Comparison of ENCODE assay signal across 8 mouse cellular contexts in genomic region chr10:111507460-111508211, GRCm38 (mm10). TPM values are rescaled to one million over a fixed set of nuclear protein-coding genes. Genes with fewer than 3 reads are reported as not detected.
DNase-seq lines count a peak whose midpoint lies in the region; ATAC-seq and TF ChIP-seq lines count a peak whose summit lies in the region.

No protein-coding gene starts in this region.

- peaks cover 30% of the 10 kb centered on the region for H3K79me3 ChIP-seq in C2C12 (ENCODE audit: low read depth)

- WGBS in bone marrow, adult 2 months, result 7% methylated on average over 38 of the region's 38 CpGs
- WGBS in forebrain, embryonic 11.5 days, result under 1% methylated on average over 38 of the region's 38 CpGs
- under 1% methylated on average over 35 of the region's 38 CpGs for WGBS in heart, postnatal 0 days
- WGBS in liver, embryonic 16.5 days (ENCODE audit: insufficient replicate concordance), result 3% methylated on average over 38 of the region's 38 CpGs
- 1% methylated on average over 38 of the region's 38 CpGs for WGBS in neural tube, embryonic 12.5 days

- H3K4me2 ChIP-seq in forebrain, embryonic 11.5 days (ENCODE audit: low read depth, low read length, severe bottlenecking), result peak overlapping the region; percentile 95
- peak overlapping the region; percentile 91 for H3K4me2 ChIP-seq in heart, postnatal 0 days (ENCODE audit: low read depth, low read length)
- H3K4me2 ChIP-seq in liver, embryonic 16.5 days (ENCODE audit: low read depth, low read length), result peak overlapping the region; percentile 93
- H3K4me2 ChIP-seq in neural tube, embryonic 12.5 days (replicated peaks), result peak overlapping the region; percentile 86

- peak overlapping the region; percentile 91 for H3ac ChIP-seq in C2C12 (ENCODE audit: control insufficient read depth, insufficient read length, low read depth)

- no peak overlapping the region for H3K27ac ChIP-seq in bone marrow, adult 2 months (ENCODE audit: control insufficient read depth, insufficient read depth, low read depth, low read length, poor library complexity)
- H3K27ac ChIP-seq in forebrain, embryonic 11.5 days (ENCODE audit: low read depth, low read length), result no peak overlapping the region
- peak overlapping the region; percentile 93 for H3K27ac ChIP-seq in heart, postnatal 0 days (ENCODE audit: low read depth)
- H3K27ac ChIP-seq in liver, embryonic 16.5 days (ENCODE audit: low read length), result no peak overlapping the region
- H3K27ac ChIP-seq in neural tube, embryonic 12.5 days, result peak overlapping the region; percentile 93; the same call in 1 of the 2 replicates
- H3K27ac ChIP-seq in testis, adult 2 months (ENCODE audit: control insufficient read depth, insufficient read depth, low read depth, low read length), result no peak overlapping the region

- H3K27me3 ChIP-seq in C2C12 (ENCODE audit: control insufficient read depth, insufficient read depth, insufficient read length), result no peaks in the 10 kb centered on the region
- H3K27me3 ChIP-seq in forebrain, embryonic 11.5 days (ENCODE audit: control insufficient read depth, insufficient read depth, low read length), result no peaks in the 10 kb centered on the region
- H3K27me3 ChIP-seq in heart, postnatal 0 days (ENCODE audit: control insufficient read depth, insufficient read depth, low read length), result no peaks in the 10 kb centered on the region
- H3K27me3 ChIP-seq in liver, embryonic 16.5 days (ENCODE audit: control insufficient read depth, insufficient read depth, low read depth, low read length), result peaks cover 29% of the 10 kb centered on the region
- no peaks in the 10 kb centered on the region for H3K27me3 ChIP-seq in neural tube, embryonic 12.5 days (replicated peaks)
- H3K27me3 ChIP-seq in testis, adult 2 months (ENCODE audit: control insufficient read depth, insufficient read depth, low read length), result 0 out of 2 replicates have a peak, but pooled peaks cover 2% of the 10 kb centered on the region

- TF ChIP-seq EP300 in heart, postnatal 0 days (IDR thresholded peaks at IDR 0.05; ENCODE audit: low read depth), result no peak

- no peaks in the 10 kb centered on the region; the same call in 1 of the 2 replicates for H3K4me1 ChIP-seq in bone marrow, adult 2 months (ENCODE audit: control insufficient read depth, insufficient read depth, low read length)
- 0 out of 2 replicates have a peak, but pooled peaks cover 2% of the 10 kb centered on the region for H3K4me1 ChIP-seq in forebrain, embryonic 11.5 days (replicated peaks; ENCODE audit: control insufficient read depth, insufficient read depth, low read length)
- peaks cover 18% of the 10 kb centered on the region for H3K4me1 ChIP-seq in heart, postnatal 0 days (ENCODE audit: control insufficient read depth, insufficient read depth)
- H3K4me1 ChIP-seq in liver, embryonic 16.5 days (ENCODE audit: control insufficient read depth, low read depth, low read length), result peaks cover 15% of the 10 kb centered on the region
- H3K4me1 ChIP-seq in neural tube, embryonic 12.5 days, result peaks cover 14% of the 10 kb centered on the region
- H3K4me1 ChIP-seq in testis, adult 2 months (ENCODE audit: control insufficient read depth, insufficient read depth, low read length), result peaks cover 18% of the 10 kb centered on the region

- TF ChIP-seq CTCF in C2C12 (IDR thresholded peaks at IDR 0.05; ENCODE audit: control insufficient read depth, insufficient read depth, insufficient read length), result peak; percentile 41
- TF ChIP-seq CTCF in bone marrow, adult 2 months (IDR thresholded peaks at IDR 0.05; ENCODE audit: control insufficient read depth, insufficient read depth, low read length), result peak; percentile 37; the same call in 1 of the 2 replicates
- peak; percentile 53 for TF ChIP-seq CTCF in heart, postnatal 0 days (IDR thresholded peaks at IDR 0.05; ENCODE audit: low read depth)
- no peak for TF ChIP-seq CTCF in testis, adult 2 months (IDR thresholded peaks at IDR 0.05; ENCODE audit: control insufficient read depth, insufficient read depth, insufficient replicate concordance, low read depth, low read length)

- H3K4me3 ChIP-seq in C2C12 (ENCODE audit: insufficient read depth, poor library complexity, severe bottlenecking), result peak overlapping the region; percentile 94
- peak overlapping the region; percentile 93 for H3K4me3 ChIP-seq in bone marrow, adult 2 months (replicated peaks; ENCODE audit: control insufficient read depth, low read depth, low read length)
- peak overlapping the region; percentile 68 for H3K4me3 ChIP-seq in forebrain, embryonic 11.5 days (ENCODE audit: low read depth, low read length)
- H3K4me3 ChIP-seq in heart, postnatal 0 days (ENCODE audit: low read depth, low read length), result peak overlapping the region; percentile 86
- peak overlapping the region; percentile 76 for H3K4me3 ChIP-seq in liver, embryonic 16.5 days (ENCODE audit: low read depth, low read length)
- peak overlapping the region; percentile 82 for H3K4me3 ChIP-seq in neural tube, embryonic 12.5 days
- peak overlapping the region; percentile 74 for H3K4me3 ChIP-seq in testis, adult 2 months (ENCODE audit: control insufficient read depth, low read depth, low read length)

- TF ChIP-seq POLR2A in bone marrow, adult 2 months (IDR thresholded peaks at IDR 0.05; ENCODE audit: borderline replicate concordance, control insufficient read depth, low read depth, low read length), result no peak
- no peak for TF ChIP-seq POLR2A in testis, adult 2 months (IDR thresholded peaks at IDR 0.05; ENCODE audit: control insufficient read depth, low read depth, low read length)

- no peaks in the 10 kb centered on the region for H3K9me3 ChIP-seq in forebrain, embryonic 11.5 days (ENCODE audit: control insufficient read depth, low read length)
- no peaks in the 10 kb centered on the region for H3K9me3 ChIP-seq in heart, postnatal 0 days (replicated peaks; ENCODE audit: control insufficient read depth, low read length)
- H3K9me3 ChIP-seq in liver, embryonic 16.5 days (replicated peaks; ENCODE audit: control insufficient read depth, low read length), result no peaks in the 10 kb centered on the region
- H3K9me3 ChIP-seq in neural tube, embryonic 12.5 days, result no peaks in the 10 kb centered on the region

- ATAC-seq in forebrain, embryonic 11.5 days (replicated peaks; ENCODE audit: low FRiP score), result peak; percentile 25; the same call in 1 of the 2 replicates
- ATAC-seq in heart, postnatal 0 days (ENCODE audit: insufficient read depth, low read depth), result no peak
- ATAC-seq in liver, embryonic 16.5 days (ENCODE audit: low read depth), result no peak
- no peak for ATAC-seq in neural tube, embryonic 12.5 days (ENCODE audit: low FRiP score, low read depth)

- H3K36me3 ChIP-seq in C2C12 (ENCODE audit: control insufficient read depth, insufficient read depth), result peaks cover 31% of the 10 kb centered on the region
- H3K36me3 ChIP-seq in forebrain, embryonic 11.5 days (ENCODE audit: control insufficient read depth, insufficient read depth, low read length), result no peaks in the 10 kb centered on the region
- no peaks in the 10 kb centered on the region for H3K36me3 ChIP-seq in heart, postnatal 0 days (replicated peaks; ENCODE audit: control insufficient read depth, insufficient read depth, low read length)
- no peaks in the 10 kb centered on the region for H3K36me3 ChIP-seq in liver, embryonic 16.5 days (ENCODE audit: control insufficient read depth, insufficient read depth)
- no peaks in the 10 kb centered on the region for H3K36me3 ChIP-seq in neural tube, embryonic 12.5 days
- H3K36me3 ChIP-seq in testis, adult 2 months (ENCODE audit: control insufficient read depth, insufficient read depth, low read length), result no peaks in the 10 kb centered on the region

- peak overlapping the region; percentile 82 for H3K9ac ChIP-seq in forebrain, embryonic 11.5 days (ENCODE audit: low read length)
- H3K9ac ChIP-seq in heart, postnatal 0 days (replicated peaks; ENCODE audit: low read depth, low read length), result peak overlapping the region; percentile 78
- peak overlapping the region; percentile 68 for H3K9ac ChIP-seq in liver, embryonic 16.5 days (ENCODE audit: low read depth, low read length)
- peak overlapping the region; percentile 89 for H3K9ac ChIP-seq in neural tube, embryonic 12.5 days

- DNase-seq in forebrain, embryonic 11.5 days (ENCODE audit: low spot score), result no peak
- DNase-seq in heart, postnatal 0 days (ENCODE audit: low spot score), result peak; percentile 66
- peak; percentile 79 for DNase-seq in kidney, postnatal 14 days

- H3K79me2 ChIP-seq in C2C12 (ENCODE audit: control insufficient read depth, insufficient read depth), result peaks cover 44% of the 10 kb centered on the region

TF ChIP-seq in C2C12, 6 proteins besides CTCF, POLR2A, EP300 and RAD21:
- TF ChIP-seq MYOG (IDR thresholded peaks at IDR 0.05; ENCODE audit: control insufficient read depth, extremely low read depth, insufficient read length) (no peak), MAX (IDR thresholded peaks at IDR 0.05) (no peak), CEBPB (IDR thresholded peaks at IDR 0.05; ENCODE audit: low read depth) (no peak), USF1 (IDR thresholded peaks at IDR 0.05; ENCODE audit: low read depth) (no peak), FOSL1 (IDR thresholded peaks at IDR 0.05; ENCODE audit: insufficient read depth, low read length, poor library complexity, severe bottlenecking) (no peak)

RNA-seq across cellular contexts. Expression of gene Phlda1, which starts 1.6 kb away (rescaled TPM):
- polyA plus RNA-seq in C2C12 (2012; fragmentation: generic; extraction: Trizol), result 111 TPM
- polyA plus RNA-seq in bone marrow, adult 2 months (2011; ENCODE audit: insufficient read depth, insufficient read length, low replicate concordance, missing spikeins), result 4.3 and 14.9 TPM in 2 replicates
- 12.5 and 13.1 TPM in 2 replicates for polyA plus RNA-seq in forebrain, embryonic 11.5 days (2014; fragmentation: Nextera tagmentation; extraction: Ambion mirVana)
- 3.0 and 15.5 TPM in 2 replicates for total RNA-seq in heart, postnatal 0 days (2014; rRNA removed; ENCODE audit: low replicate concordance)
- 26.3 and 27.2 TPM in 2 replicates for polyA plus RNA-seq in heart, postnatal 0 days (2015; fragmentation: Nextera tagmentation; extraction: Ambion mirVana)
- polyA plus RNA-seq in liver, embryonic 16.5 days (2015; fragmentation: Nextera tagmentation; extraction: Ambion mirVana), result 3.1 and 4.7 TPM in 2 replicates
- polyA plus RNA-seq in neural tube, embryonic 12.5 days (2016; fragmentation: Nextera tagmentation; extraction: Ambion mirVana), result 47.4 and 59.2 TPM in 2 replicates
- 0.28 and 1.2 TPM in 2 replicates for polyA plus RNA-seq in testis, adult 2 months (2012; rRNA removed)

RNA-seq across cellular contexts. Expression of gene Nap1l1, which starts 34.6 kb away (rescaled TPM):
- polyA plus RNA-seq in C2C12 (2012; fragmentation: generic; extraction: Trizol), result 265 TPM
- polyA plus RNA-seq in bone marrow, adult 2 months (2011; ENCODE audit: insufficient read depth, insufficient read length, low replicate concordance, missing spikeins), result 243 and 309 TPM in 2 replicates
- 399 and 441 TPM in 2 replicates for polyA plus RNA-seq in forebrain, embryonic 11.5 days (2014; fragmentation: Nextera tagmentation; extraction: Ambion mirVana)
- total RNA-seq in heart, postnatal 0 days (2014; rRNA removed; ENCODE audit: low replicate concordance), result 15.5 and 22.8 TPM in 2 replicates
- polyA plus RNA-seq in heart, postnatal 0 days (2015; fragmentation: Nextera tagmentation; extraction: Ambion mirVana), result 64.2 and 64.5 TPM in 2 replicates
- polyA plus RNA-seq in liver, embryonic 16.5 days (2015; fragmentation: Nextera tagmentation; extraction: Ambion mirVana), result 67.0 and 76.2 TPM in 2 replicates
- polyA plus RNA-seq in neural tube, embryonic 12.5 days (2016; fragmentation: Nextera tagmentation; extraction: Ambion mirVana), result 247 and 251 TPM in 2 replicates
- 16.4 and 23.5 TPM in 2 replicates for polyA plus RNA-seq in testis, adult 2 months (2012; rRNA removed)

Comparison
In these comparisons a context has a peak if more than half of its experiments do, and no peak if none do; other contexts are left out.
1. H3K27ac ChIP-seq: peak in heart, postnatal 0 days (single experiment) and neural tube, embryonic 12.5 days (single experiment); none in bone marrow, adult 2 months (single experiment), forebrain, embryonic 11.5 days (single experiment), liver, embryonic 16.5 days (single experiment) and testis, adult 2 months (single experiment).
2. Peak in every context shown above with its lines, with median percentiles within 50 percentile points of each other: H3K4me3 ChIP-seq, H3K4me2 ChIP-seq and H3K9ac ChIP-seq.